In the genomic region with DNA sequence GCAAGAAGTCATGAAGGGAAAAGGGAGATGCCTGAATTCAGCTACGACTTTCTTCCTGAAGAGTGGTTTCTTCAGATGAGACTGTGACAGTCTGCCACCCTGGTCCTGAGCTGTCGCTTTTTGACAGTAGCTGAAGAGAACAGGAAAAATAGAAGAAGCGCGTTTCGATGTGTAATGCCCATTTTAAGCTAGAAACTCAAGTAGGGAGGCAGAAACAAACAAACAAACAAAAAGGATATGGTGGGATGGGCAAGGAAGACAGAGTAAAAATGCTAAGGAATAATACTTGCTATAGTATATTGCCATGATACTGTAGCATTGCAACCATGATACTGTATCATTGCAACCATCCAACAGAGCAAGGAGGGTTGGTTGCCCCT, we compare ENCODE assay signal across 10 mouse cellular contexts. TPM values are rescaled to one million over a fixed set of nuclear protein-coding genes. Genes with fewer than 3 reads are reported as not detected.
DNase-seq lines count a peak whose midpoint lies in the region; ATAC-seq and TF ChIP-seq lines count a peak whose summit lies in the region.
"Had no signal": no experiment of that assay in that cellular context is flagged by ENCODE, and none has a peak within 500 bp of the region (broad histone marks: within the 10 kb centered on the region; RNA-seq: fewer than 3 reads in every experiment).

No protein-coding gene starts in this region.

- H3K9me3 ChIP-seq in heart, embryonic 10.5 days, result no peaks in the 10 kb centered on the region
- no peaks in the 10 kb centered on the region for H3K9me3 ChIP-seq in limb, embryonic 13.5 days
- no peaks in the 10 kb centered on the region for H3K9me3 ChIP-seq in stomach, postnatal 0 days (ENCODE audit: control insufficient read depth, low read length)

- DNase-seq in heart, embryonic 10.5 days (ENCODE audit: low spot score), result no peak
- DNase-seq in heart, adult 18-20 months, result no peak
- DNase-seq in spleen, adult 2 months (ENCODE audit: low read depth in 1 of 2, low spot score in 2 of 2), result no peak
- DNase-seq in spleen, postnatal 36 days (ENCODE audit: low spot score in 2 of 2), result no peak
- no peak for DNase-seq in stomach, postnatal 0 days (ENCODE audit: low spot score)
- no peak for DNase-seq in gastrocnemius, postnatal 25 days
- no peak for DNase-seq in thymus, adult 2 months
- DNase-seq: adrenal gland, adult 8-10 months had no signal

- no peaks in the 10 kb centered on the region for H3K36me3 ChIP-seq in heart, embryonic 10.5 days
- no peaks in the 10 kb centered on the region for H3K36me3 ChIP-seq in spleen, adult 2 months (ENCODE audit: control insufficient read depth, insufficient read depth, low read length)
- no peaks in the 10 kb centered on the region for H3K36me3 ChIP-seq in limb, embryonic 13.5 days
- no peaks in the 10 kb centered on the region for H3K36me3 ChIP-seq in stomach, postnatal 0 days (ENCODE audit: control insufficient read depth, insufficient read depth, low read length)
- no peaks in the 10 kb centered on the region for H3K36me3 ChIP-seq in thymus, adult 2 months (ENCODE audit: control insufficient read depth, insufficient read depth, low read length)

- TF ChIP-seq EP300 in stomach, postnatal 0 days (optimal IDR thresholded peaks at IDR 0.05), result no peak

- TF ChIP-seq POLR2A in spleen, adult 2 months (IDR thresholded peaks at IDR 0.05; ENCODE audit: low read depth, low read length), result no peak
- TF ChIP-seq POLR2A in thymus, adult 2 months (IDR thresholded peaks at IDR 0.05; ENCODE audit: control insufficient read depth, extremely low read depth, insufficient read depth, low read length, poor library complexity), result no peak

- no peak for ATAC-seq in limb, embryonic 13.5 days (ENCODE audit: low FRiP score, low read depth)
- no peak for ATAC-seq in stomach, postnatal 0 days (ENCODE audit: low FRiP score, low TSS enrichment)

- H3K27ac ChIP-seq in heart, embryonic 10.5 days, result no peak overlapping the region
- no peak overlapping the region for H3K27ac ChIP-seq in spleen, adult 2 months (ENCODE audit: insufficient read depth, low read length)
- H3K27ac ChIP-seq in limb, embryonic 13.5 days, result no peak overlapping the region
- no peak overlapping the region for H3K27ac ChIP-seq in stomach, postnatal 0 days (replicated peaks)
- H3K27ac ChIP-seq in thymus, adult 2 months (ENCODE audit: control insufficient read depth, insufficient read depth, low read length), result no peak overlapping the region

- H3K4me2 ChIP-seq in limb, embryonic 13.5 days (replicated peaks), result peak overlapping the region; percentile 95
- peak overlapping the region; percentile 77 for H3K4me2 ChIP-seq in stomach, postnatal 0 days (replicated peaks; ENCODE audit: low read depth)

- WGBS in heart, embryonic 10.5 days, result 10% methylated on average over 5 of the region's 5 CpGs
- 11% methylated on average over 5 of the region's 5 CpGs for WGBS in spleen, adult 2 months
- 11% methylated on average over 5 of the region's 5 CpGs for WGBS in limb, embryonic 13.5 days
- 17% methylated on average over 5 of the region's 5 CpGs for WGBS in stomach, postnatal 0 days
- whole genome bisulfite sequencing in thymus, adult 2 months, result 8% methylated on average over 5 of the region's 5 CpGs

- H3K27me3 ChIP-seq in heart, embryonic 10.5 days (ENCODE audit: insufficient read depth, poor library complexity, severe bottlenecking), result peaks cover 78% of the 10 kb centered on the region
- H3K27me3 ChIP-seq in spleen, adult 2 months (ENCODE audit: control insufficient read depth, insufficient read depth, low read length), result peaks cover 26% of the 10 kb centered on the region
- peaks cover 82% of the 10 kb centered on the region for H3K27me3 ChIP-seq in limb, embryonic 13.5 days
- peaks cover 13% of the 10 kb centered on the region for H3K27me3 ChIP-seq in stomach, postnatal 0 days (ENCODE audit: control insufficient read depth, insufficient read depth, low read length)
- peaks cover 20% of the 10 kb centered on the region for H3K27me3 ChIP-seq in thymus, adult 2 months (ENCODE audit: control insufficient read depth, insufficient read depth, low read length)

- peak overlapping the region; percentile 67 for H3K4me3 ChIP-seq in heart, embryonic 10.5 days
- peak overlapping the region; percentile 48; the same call in 1 of the 2 replicates for H3K4me3 ChIP-seq in spleen, adult 2 months (ENCODE audit: extremely low read depth, insufficient read depth, insufficient read length)
- peak overlapping the region; percentile 53 for H3K4me3 ChIP-seq in limb, embryonic 13.5 days
- H3K4me3 ChIP-seq in stomach, postnatal 0 days (ENCODE audit: low read depth, low read length), result peak overlapping the region; percentile 49
- no peak overlapping the region for H3K4me3 ChIP-seq in thymus, adult 2 months (ENCODE audit: control insufficient read depth, insufficient read depth, low read length)

- H3K9ac ChIP-seq in limb, embryonic 13.5 days, result peak overlapping the region; percentile 55
- no peak overlapping the region for H3K9ac ChIP-seq in stomach, postnatal 0 days (ENCODE audit: low read length)

- H3K4me1 ChIP-seq in heart, embryonic 10.5 days, result peaks cover 19% of the 10 kb centered on the region
- peaks cover 8% of the 10 kb centered on the region; the same call in 1 of the 2 replicates for H3K4me1 ChIP-seq in spleen, adult 2 months (ENCODE audit: control insufficient read depth, insufficient read depth, insufficient read length)
- peaks cover 23% of the 10 kb centered on the region for H3K4me1 ChIP-seq in limb, embryonic 13.5 days
- H3K4me1 ChIP-seq in stomach, postnatal 0 days (replicated peaks; ENCODE audit: control insufficient read depth, insufficient read depth), result peaks cover 6% of the 10 kb centered on the region; the same call in 1 of the 2 replicates
- no peaks in the 10 kb centered on the region for H3K4me1 ChIP-seq in thymus, adult 2 months (replicated peaks; ENCODE audit: control insufficient read depth, insufficient read depth, low read length)

- no peak for TF ChIP-seq CTCF in spleen, adult 2 months (IDR thresholded peaks at IDR 0.05; ENCODE audit: extremely low read depth, insufficient read depth, insufficient read length, insufficient replicate concordance)
- TF ChIP-seq CTCF in stomach, postnatal 0 days (IDR thresholded peaks at IDR 0.05; ENCODE audit: low read depth), result no peak
- TF ChIP-seq CTCF in thymus, adult 2 months (IDR thresholded peaks at IDR 0.05; ENCODE audit: borderline replicate concordance, control insufficient read depth, extremely low read depth, insufficient read depth, low read length, poor library complexity), result no peak

RNA-seq across cellular contexts. Expression of a gene that starts 27.9 kb away (rescaled TPM):
- 0.06 and 0.10 TPM in 2 replicates for polyA plus RNA-seq in heart, embryonic 10.5 days (2016; fragmentation: Nextera tagmentation; extraction: Ambion mirVana)
- not detected for total RNA-seq in heart, adult 18-20 months (2021)
- polyA plus RNA-seq in spleen, adult 2 months (2012; rRNA removed), result 0.81 and 1.0 TPM in 2 replicates
- polyA plus RNA-seq in limb, embryonic 13.5 days (2015; fragmentation: Nextera tagmentation; extraction: Ambion mirVana), result 0.05 and 0.10 TPM in 2 replicates
- 0.02 and 0.11 TPM in 2 replicates for polyA plus RNA-seq in stomach, postnatal 0 days (2015; fragmentation: Nextera tagmentation; extraction: Ambion mirVana)
- total RNA-seq in gastrocnemius, postnatal 25 days (2021), result not detected
- 0.78 and 0.94 TPM in 2 replicates for polyA plus RNA-seq in thymus, adult 2 months (2012; rRNA removed)
- total RNA-seq: neutrophil, adult 5-6 weeks had no signal

RNA-seq across cellular contexts. Expression of a gene that starts 28.2 kb away (rescaled TPM):
- 17.9 and 23.8 TPM in 2 replicates for polyA plus RNA-seq in heart, embryonic 10.5 days (2016; fragmentation: Nextera tagmentation; extraction: Ambion mirVana)
- total RNA-seq in heart, adult 18-20 months (2021), result 1 to 10 TPM; 5.9 to 7.9 TPM
- polyA plus RNA-seq in spleen, adult 2 months (2012; rRNA removed), result 18.6 and 21.8 TPM in 2 replicates
- polyA plus RNA-seq in limb, embryonic 13.5 days (2015; fragmentation: Nextera tagmentation; extraction: Ambion mirVana), result 30.1 and 33.2 TPM in 2 replicates
- 7.5 TPM in 2 replicates for polyA plus RNA-seq in stomach, postnatal 0 days (2015; fragmentation: Nextera tagmentation; extraction: Ambion mirVana)
- total RNA-seq in gastrocnemius, postnatal 25 days (2021), result 1 to 10 TPM; 3.0 to 6.6 TPM
- polyA plus RNA-seq in thymus, adult 2 months (2012; rRNA removed), result 42.8 and 42.9 TPM in 2 replicates

RNA-seq across cellular contexts. Expression of a gene that starts 59.3 kb away (rescaled TPM):
- 2.0 and 4.0 TPM in 2 replicates for polyA plus RNA-seq in heart, embryonic 10.5 days (2016; fragmentation: Nextera tagmentation; extraction: Ambion mirVana)
- total RNA-seq in heart, adult 18-20 months (2021), result 10 to 100 TPM; 27.9 to 38.3 TPM
- polyA plus RNA-seq in spleen, adult 2 months (2012; rRNA removed), result 11.2 and 11.4 TPM in 2 replicates
- 10.3 and 11.9 TPM in 2 replicates for polyA plus RNA-seq in limb, embryonic 13.5 days (2015; fragmentation: Nextera tagmentation; extraction: Ambion mirVana)
- polyA plus RNA-seq in stomach, postnatal 0 days (2015; fragmentation: Nextera tagmentation; extraction: Ambion mirVana), result 4.4 and 5.2 TPM in 2 replicates
- total RNA-seq in gastrocnemius, postnatal 25 days (2021), result 1 to 10 TPM; 7.6 to 9.7 TPM
- polyA plus RNA-seq in thymus, adult 2 months (2012; rRNA removed), result 5.5 and 6.6 TPM in 2 replicates
- total RNA-seq: neutrophil, adult 5-6 weeks had no signal
